Mouse (Mus musculus): ENCODE results near the gene Psmc2.

The Psmc2 gene

GRCm38 (mm10) chr5:21792166-21792565 is 7.1 kb downstream of the Psmc2 start:
- in situ Hi-C loops (cut with MboI, MseI), result loop anchor here (25.0 kb wide), 3 partner anchors 745 to 1995 kb away; partner anchors contain the start of genes Pus7 (in 1 of the 2) and Rint1 (in 1 of the 2)

- in situ Hi-C loops (cut with MboI, MseI), result no loop called here
Measured at GRCm38 (mm10) chr5:21802907-21803306, 17.8 kb downstream of the Psmc2 start.

GRCm38 (mm10) chr5:21803691-21804188 is 18.7 kb downstream of the Psmc2 start:
- in situ Hi-C loops (cut with MboI, MseI), result no loop called here

DNA sequence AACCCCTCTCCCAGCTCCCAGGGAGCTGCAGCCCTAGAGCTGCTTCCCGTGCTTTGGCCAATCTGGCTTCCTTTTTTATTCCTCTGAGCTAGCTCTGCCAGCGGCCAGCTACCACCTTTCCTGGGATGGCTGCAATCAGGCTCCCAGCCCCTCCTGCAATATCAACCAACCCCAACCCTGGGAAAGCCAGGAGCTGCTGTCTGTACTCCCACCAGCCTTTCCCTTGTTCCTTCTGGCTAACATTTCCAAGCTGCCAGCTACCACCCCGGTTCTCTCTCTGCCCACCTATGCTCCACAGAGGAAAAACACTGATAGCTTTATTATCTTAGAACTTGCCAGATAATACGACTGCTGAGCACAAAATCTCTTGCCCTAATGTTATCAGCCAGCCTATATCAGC is 19.8 kb downstream of the Psmc2 start:
- in situ Hi-C loops (cut with MboI, MseI), result no loop called here

DNA sequence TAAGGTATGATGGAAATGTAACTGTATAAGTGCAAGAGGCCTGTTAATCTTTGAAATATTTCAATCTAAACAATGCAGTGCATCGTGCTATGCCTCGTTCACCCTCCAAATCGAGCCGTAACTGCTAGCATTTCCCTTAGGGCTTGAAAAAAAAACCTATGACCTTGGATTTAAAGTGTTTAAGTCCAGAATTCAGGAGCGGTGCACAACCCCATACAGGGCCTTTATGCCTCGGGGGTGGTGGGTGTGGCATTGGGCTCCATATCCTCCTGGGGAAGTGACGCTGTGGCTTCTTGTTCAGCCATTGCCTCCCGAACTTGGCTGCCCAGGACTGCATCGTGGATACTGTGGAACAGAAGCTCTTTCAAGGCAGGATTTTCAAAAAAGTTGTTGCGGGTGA is 25.8 kb downstream of the Psmc2 start:
- in situ Hi-C loops (cut with MboI, MseI), result loop anchor here in 1 of 2 experiments (10.0 kb wide), 1 partner anchor 684 kb away; no protein-coding TSS in a partner anchor

DNA sequence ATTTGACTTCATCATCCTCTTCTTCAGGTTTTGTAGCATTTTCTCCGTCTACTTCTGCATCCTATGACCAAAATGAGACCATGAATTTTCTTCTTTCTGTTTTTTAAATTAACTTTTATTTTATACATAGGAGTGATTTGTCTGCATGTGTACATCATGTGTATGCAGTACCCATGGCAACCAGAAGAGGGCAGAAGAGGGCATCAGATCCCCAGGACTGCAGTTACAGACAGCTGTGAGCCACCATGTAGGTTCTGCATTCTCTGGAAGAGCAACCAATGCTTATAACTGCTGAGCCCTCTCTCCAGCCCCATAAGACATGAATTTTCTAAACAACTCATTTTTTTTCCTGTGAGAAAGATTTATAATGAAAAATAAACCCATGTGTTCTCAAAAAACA is 28.9 kb downstream of the Psmc2 start:
- in situ Hi-C loops (cut with MboI, MseI), result loop anchor here in 1 of 2 experiments (10.0 kb wide), 1 partner anchor 681 kb away; no protein-coding TSS in a partner anchor

DNA sequence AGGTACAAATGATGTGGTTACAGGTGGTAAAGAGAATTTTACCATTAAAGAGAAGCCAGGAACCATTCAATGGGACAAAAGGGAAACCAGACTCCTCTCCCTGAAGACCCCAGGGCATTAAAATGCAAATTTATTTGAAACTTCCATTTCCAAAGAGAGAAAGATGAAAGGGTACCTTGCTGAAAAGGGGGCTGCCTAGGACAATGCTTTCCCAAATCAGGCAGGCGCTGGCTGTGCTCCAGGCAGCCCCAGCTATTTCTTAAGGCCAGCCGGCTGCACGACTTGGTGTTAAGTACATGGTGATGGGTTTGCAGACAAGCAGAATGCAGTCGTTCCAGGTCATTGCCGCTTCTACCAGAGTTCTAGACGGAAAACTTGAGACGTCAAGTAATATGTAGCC is 41.3 kb downstream of the Psmc2 start:
- in situ Hi-C loops (cut with MboI, MseI), result no loop called here

- in situ Hi-C loops (cut with MboI, MseI), result no loop called here
Measured at GRCm38 (mm10) chr5:21827643-21828042, 42.6 kb downstream of the Psmc2 start.

- in situ Hi-C loops (cut with MboI, MseI), result no loop called here
Measured at GRCm38 (mm10) chr5:21828855-21829254, 43.8 kb downstream of the Psmc2 start.

DNA sequence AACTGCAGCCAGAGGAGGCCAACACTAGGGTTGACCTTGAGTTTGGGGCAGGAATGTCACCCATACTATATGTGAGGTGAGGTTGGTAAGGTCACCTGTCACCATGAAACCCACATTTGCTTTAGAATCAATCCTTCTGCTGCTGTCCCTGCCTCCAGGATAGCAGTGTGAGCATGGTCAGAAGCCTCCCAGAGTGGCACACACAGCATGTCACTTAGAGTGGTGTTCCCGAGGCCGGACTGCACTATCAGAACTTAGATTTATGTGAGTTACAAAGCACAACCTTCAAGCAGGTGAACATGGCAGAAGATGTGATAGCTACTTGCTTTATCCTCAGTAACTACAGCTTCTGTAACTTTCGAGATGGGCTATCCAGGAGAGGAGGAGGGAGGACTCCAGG is 46.7 kb downstream of the Psmc2 start:
- in situ Hi-C loops (cut with MboI, MseI), result no loop called here

GRCm38 (mm10) chr5:21844676-21845075 is 59.6 kb downstream of the Psmc2 start:
- in situ Hi-C loops (cut with MboI, MseI), result no loop called here

DNA sequence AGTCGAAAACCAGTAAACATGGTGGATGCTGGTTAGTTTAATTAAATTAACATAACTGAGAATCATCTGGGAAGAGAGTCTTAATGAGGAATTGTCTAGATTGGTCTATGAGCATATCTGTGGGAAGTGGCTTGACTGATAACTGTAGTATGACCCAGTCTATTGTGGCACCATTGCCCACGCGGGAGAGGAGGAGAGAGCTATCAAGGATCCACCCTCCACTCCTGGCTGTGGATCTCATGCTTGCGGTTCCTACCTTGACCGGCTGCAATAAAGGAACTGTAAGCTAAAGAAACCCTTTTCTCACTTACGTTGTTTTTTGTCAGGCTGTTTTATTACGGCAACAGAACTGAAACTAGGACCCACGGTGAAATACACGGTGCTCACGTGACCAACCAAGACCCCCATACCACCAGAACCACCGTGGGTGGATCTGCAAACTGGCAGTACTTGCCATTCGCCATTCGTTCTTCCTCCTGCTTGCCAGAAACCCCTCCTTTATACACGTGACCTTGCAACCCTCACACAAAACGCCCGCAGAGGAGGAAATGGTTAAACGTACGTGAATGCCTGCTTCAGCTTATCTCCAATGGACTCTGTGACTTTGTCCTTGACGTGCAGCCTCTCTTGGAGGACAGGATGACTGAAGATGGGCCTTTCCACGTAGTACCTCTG is 61.7 kb downstream of the Psmc2 start:
- in situ Hi-C loops (cut with MboI, MseI), result no loop called here

GRCm38 (mm10) chr5:21847438-21847837 is 62.4 kb downstream of the Psmc2 start:
- in situ Hi-C loops (cut with MboI, MseI), result no loop called here

DNA sequence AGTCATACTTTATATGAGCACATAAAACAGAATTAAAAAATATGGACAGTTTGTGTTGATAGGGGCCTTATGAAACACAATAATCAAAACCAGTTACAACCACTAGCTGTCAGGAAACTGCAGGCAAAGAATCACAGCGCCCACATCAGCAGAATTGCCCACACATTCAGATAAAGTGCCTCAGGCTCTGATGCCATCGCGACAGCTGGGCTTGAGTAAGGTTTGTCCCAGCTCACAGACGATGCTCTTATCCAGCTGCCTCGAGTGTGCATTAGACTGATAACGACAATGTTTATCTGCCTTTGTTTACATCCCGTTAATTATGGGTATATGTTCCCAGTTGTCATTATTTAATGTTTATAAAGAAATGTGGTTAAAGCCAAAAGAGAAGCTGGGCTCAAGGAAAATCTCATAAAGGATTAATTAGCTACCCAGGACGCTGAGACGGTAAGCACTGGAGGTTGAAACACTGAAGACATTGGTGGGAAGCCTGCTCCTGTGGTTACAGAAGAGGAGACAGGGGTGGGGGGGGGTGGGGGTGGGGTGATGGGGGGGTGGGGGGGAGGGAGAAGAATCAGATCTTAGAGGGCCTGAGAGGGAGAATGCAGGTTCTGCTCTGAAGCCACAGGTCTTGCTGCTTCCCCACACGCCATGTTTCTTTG is 66.7 kb downstream of the Psmc2 start:
- in situ Hi-C loops (cut with MboI, MseI), result no loop called here

Measured in T-helper 17 cell (primary cell).